Mouse (Mus musculus) adrenal gland, postnatal 25 days (tissue): Measurements from ENCODE around the gene Bmpr1a. TPM values are rescaled to one million over a fixed set of nuclear protein-coding genes. Genes with fewer than 3 reads are reported as not detected.
"Not testable (repeated sequence)": the region's sequence is repeated elsewhere in the genome, so short reads cannot be mapped to it uniquely, and the experiment has no call there.

Experiments
- DNase-seq: peaks from one replicate; pipeline ENCODE4 v3.0.0; 2021; ENCODE audit warnings: mixed read lengths
- total RNA-seq: library from RNA; stranded (reverse); gene quantifications from 2 replicates; pipeline ENCODE4 v1.2.3, GENCODE M21; 2021

Gene Bmpr1a
- total RNA-seq, 1 experiment from 2014 or later: 73.0 TPM

DNA sequence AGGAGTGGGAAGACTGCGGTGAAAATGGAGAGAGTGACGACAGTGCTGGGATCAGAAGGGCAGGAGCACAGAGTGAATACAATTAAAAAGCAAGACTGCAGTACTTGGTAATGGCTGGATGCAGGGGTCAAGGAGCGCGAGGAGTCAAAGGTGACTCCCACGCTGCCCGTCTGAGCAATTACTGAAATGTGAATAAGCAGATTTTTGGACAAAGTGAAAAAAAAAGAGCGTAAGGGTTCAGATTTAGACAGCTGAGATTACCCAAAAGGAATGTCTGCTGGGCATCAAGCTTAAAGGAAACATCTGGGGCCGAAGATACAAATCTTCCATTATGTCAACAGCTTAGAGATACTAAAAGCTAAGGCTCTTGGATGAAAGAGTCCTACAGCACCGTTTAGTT, 53.3 kb downstream of the Bmpr1a start:
- no peak for DNase-seq

DNA sequence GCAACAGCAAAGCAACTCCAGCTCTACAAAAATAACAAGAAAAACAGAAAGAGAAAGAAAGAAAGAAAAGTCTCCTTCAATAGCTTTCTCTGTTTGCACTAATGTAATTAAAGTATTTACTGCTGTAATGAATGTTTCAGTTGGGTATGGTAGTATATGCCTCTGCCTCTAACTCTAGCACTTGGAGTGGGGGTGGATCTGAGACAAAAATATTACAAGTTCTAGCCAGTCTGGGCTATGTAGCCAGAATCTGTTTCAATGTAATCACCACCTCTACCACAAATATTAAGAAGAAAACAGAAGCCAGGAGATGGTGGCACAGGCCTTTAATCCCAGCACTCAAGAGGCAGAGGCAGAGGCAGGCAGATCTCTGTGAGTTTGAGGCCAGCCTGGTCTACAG, 54.7 kb downstream of the Bmpr1a start:
- no peak for DNase-seq

DNA sequence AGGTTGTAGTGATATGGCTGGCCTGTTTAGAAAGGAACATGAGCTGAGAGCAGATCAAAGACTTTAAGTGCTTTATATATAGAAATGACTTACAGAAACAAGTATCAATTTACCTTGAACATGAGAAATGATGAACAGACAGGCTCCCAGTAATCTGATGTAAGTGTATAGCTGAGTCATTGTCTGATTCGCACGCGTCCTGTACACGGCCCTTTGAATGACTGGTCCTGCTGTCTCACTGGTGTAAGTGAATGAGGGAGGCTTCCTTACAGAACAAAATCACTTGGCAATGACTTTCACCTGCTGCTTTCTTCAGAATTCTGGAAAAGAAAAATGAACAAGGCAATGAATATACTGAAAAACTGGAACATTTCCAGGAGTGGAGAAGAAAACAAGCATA, 55.5 kb downstream of the Bmpr1a start:
- peak; percentile 4 for DNase-seq

DNA sequence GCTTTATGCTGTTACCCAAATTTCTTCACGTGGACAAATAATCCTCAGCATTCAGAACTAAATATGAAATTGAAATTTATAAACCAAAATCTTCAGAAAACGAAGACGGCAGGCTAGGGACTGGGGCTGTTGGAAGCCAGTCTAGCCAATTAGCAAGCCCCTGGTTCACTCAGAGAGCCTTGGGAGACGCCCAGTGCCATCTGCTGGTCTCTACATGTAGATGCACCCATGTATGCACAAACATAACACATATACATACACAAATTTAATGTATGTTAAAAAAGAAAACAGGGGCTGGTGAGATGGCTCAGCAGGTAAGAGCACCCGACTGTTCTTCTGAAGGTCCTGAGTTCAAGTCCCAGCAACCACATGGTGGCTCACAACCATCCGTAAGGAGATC, 56.5 kb downstream of the Bmpr1a start:
- DNase-seq: no peak

DNA sequence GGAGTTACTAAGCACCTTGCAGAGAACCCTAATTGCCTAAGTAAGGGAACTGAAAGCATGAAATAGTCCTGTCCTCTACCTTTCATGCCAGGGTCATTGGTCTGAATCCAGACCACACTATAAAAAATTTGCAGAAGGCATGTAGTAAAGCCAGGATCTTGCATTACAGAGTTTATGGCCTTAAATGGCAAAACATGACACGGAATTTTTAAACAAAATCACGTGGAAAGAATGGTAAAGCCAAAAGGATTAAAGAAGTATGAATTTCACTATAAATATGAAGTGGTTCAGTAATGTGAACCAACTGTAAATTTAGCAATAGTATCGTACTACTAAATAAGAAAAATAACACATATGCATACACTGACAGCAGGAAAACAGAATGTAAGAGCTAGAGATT, 57.8 kb downstream of the Bmpr1a start:
- DNase-seq: no peak

DNA sequence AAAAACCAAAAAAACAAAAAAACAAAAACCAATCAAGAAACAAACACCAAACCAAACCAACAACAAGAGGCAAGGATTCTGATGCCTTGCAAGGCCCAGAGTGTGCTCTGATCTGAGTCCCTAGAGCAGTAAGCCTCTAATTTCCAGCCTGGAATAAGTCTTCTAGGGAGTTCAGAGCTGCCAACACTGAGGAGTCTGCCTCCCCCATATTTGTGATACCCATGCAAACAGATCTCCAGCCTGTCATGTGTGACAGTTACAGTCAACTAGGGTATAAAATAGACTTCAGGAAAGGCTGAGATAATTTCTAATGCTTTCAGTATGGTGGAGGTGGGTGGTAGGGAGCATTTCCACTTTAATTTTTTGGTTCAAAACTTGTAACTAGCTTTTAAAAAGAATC, 58.2 kb downstream of the Bmpr1a start:
- no peak for DNase-seq

DNA sequence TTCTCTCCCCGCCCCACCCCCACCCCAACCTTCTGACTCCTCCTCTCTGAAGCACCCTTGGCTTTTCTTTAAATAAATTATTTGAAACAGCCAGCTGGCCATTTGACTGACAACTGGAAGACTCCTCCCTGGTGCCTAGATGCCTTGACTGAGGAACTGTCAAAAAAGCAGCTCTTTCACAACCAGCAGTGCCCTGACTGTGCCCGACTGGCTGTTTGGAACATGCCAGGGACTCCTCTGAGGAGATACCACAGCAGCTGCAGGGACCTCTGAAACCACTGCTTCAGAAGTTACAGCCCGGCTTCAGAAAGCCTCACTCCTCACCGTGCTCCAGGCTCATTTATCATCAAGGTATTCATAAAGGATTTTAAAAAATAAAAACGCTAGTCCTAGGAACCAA, 58.8 kb downstream of the Bmpr1a start:
- no peak for DNase-seq

DNA sequence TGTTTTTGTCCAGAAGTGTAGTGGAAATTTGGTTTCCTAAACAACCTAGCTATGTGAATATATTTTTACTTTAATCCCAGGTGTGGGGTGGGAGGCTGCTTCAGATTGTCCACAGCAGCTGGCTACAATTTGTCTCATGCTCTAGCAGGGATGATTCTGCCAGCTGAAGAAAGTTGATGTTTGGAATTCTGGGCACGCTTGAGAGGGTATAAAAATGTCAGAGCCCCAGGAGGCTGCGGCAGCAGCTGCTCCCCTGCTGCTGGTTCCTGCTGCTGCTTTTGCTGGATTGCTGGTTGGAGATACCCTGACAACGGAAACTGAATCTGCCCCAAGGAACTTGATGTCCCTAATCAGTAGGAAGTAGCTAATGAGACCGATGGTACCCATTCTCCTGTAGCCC, 60.6 kb downstream of the Bmpr1a start:
- no peak for DNase-seq

DNA sequence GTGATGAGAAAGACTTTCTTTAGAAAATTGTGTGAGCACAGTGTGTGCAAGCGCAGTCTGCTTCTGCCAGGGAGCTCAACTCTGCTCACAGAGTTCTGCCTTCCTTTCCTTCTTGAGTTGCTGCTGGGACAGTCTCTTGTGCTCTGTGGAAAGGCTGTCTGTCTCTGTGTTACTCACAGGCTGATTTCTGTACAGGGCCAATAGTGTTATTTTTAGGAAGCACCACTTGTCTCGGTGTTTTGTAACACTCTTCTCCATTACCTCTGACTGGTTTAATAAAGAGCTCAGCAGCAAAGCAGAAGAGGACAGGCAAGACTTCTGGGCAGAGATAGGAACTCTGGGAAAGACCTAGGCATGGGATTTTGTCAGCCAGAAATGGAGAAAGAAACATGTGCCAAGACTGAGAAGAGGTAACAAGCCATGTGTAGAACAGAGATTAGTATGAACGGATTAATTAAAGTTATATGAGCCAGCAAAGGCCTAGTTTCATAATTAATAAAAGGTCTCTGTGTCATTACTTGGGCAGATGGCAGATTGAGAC, 62.5 kb downstream of the Bmpr1a start:
- DNase-seq: no peak

DNA sequence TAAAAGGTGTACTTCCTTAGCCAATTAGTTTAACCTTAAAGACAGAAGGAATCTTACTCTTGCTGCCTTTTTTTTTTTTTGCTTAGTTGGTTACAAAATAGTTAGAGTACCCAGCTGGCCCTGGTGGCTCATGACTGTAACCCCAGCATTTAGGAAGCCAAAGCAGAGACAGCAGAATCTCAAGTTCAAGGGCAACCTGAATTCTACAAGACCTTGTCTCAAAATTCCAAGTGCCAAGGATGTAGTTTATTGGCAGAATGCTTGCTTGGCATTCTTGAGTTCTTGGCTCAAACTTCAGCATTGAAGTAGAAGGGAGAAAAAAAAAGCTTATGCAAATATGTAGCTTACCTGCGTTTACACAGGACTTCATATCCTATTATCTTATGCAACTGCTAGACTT, 74.1 kb downstream of the Bmpr1a start:
- no peak for DNase-seq

DNA sequence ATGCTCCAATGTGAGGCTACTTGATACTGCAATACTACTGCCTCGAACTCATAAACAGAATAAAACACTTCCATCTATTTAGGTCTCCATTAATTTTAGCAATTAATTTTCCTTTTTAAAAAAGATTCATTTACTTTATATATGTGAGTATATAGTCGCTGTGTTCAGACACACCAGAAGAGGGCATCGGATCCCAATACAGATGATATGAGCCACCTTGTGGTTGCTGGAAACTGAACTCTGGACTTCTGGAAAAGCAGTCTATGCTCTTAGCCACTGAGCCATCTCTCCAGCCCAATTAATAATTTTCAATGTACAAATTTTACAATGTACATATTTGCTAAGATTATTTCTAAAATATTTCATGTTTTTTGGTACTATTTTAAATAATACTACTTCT, 74.9 kb downstream of the Bmpr1a start:
- DNase-seq: no peak

DNA sequence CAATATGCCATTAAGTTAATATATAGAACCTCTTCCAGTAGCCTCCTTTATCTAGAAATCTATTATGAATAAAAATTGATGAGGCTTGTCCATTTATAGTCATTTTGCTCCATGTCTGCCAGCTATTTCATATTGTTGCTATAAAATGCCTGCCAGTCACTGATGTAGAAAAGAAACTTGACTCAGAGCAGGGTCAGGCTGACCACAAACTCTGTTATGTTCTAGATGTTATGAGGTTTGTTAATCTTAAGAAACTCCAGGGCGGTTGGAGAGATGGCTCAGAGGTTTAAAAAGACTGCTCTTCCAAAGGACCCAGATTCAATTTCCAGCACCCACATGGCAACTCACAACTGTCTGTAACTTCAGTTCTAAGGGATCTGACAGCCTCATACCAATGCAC, 82.1 kb downstream of the Bmpr1a start:
- DNase-seq: no peak

DNA sequence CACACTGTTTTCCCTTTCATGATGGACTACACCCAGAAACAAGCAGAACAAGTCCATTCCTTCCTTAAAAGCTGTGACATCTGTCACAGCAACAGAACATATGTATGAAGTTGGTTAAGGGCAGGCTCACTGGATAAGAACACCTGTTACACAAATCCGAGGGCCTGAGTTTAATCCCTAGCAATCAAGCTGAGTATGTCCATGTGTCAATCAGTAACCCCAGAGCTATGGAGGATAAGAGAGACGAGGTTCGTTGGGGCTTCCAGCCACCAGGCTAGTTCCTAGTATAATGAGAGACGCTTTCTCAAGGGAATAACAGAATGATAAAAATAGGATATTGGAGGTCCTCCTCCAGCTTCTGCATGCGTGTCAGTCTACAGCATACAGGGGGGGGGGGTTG, 85.6 kb downstream of the Bmpr1a start:
- no peak for DNase-seq

DNA sequence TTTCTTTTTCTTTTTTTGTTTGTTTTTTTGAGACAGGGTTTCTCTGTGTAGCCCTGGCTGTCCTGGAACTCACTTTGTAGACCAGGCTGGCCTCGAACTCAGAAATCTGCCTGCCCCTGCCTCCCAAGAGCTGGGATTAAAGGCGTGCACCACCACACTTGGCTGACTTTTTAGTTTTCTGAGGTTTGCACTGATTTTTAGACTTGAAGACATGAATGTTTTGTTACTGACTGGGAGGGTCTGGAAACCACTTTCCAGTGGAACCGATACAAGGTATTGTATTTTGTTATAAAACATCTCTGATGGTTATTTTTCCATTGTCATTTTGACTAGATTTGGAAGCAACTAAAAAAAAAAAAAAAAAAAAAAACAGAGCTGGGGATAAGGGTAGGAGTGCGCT, 86.2 kb downstream of the Bmpr1a start:
- DNase-seq: not testable (repeated sequence)

DNA sequence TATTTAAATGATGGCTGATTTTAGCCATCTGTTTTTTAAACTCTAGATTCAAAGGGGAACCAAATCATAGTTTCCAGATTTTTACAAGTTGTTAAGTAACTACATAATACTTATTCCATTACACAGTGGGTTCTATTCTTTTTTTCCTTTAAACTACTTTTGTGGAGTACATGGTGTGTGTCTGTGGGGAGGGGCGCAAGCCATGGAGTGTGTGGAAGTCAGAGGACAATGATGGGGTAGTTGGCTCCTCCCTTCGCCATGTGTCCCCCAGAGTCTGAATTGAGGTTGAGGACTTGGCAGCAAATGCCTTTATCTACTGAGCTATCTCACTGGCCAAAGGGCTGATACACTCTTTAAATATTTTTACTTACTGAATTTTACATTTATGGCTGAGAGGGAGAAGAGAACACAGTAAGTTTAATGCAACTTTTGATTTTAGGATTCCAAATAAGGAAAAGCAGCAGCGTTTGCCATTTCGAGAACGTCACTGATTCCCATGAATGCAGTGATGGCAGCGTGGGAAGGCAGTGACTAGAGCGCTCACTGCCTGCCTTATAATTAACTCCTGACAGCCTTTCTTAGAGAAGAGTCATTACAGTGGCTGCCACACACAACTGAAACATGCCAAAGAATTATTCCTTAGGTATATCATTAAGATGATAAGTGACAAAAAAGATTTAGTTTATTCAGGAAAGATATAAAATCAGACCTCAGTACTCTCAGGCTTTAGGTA, 90.8 kb downstream of the Bmpr1a start:
- DNase-seq: no peak

DNA sequence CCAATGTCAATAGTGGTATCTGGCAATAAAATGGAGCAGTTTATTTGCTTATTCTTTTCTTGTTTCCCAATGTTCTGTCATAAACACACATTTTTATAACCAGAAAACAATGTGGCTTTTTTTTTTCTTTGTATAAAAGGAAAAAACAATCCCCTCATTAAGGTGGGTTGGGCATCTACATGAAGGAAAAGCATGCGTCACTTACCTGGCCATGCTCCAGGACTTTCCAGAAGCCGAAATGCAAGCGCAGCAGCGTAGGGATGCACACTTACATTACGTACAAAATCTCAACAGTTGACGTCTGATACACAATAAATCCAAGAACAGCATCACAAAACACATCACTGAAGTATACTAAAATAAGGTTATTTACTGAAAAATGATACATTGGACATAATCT, 92.4 kb downstream of the Bmpr1a start:
- DNase-seq: no peak

DNA sequence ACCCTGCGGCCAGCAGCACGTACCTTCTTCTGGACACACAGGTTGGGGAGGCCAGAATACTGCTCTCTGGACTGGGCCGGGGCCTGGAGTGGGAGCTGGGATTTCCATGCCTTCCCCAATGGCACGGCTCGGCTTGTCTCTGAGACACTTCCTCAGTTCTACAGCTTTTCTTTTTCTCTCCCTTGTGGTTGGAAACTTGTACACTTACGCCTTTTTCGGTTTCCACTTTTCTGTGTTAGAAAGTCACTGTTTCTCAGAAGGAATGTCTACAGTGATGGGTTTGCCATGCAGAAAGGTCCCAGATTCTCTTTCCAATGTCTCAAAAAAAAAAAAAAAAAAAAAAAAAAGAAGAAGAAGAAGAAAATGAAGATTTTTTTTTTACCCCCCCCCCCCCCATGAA, 99.7 kb downstream of the Bmpr1a start:
- DNase-seq: no peak

DNA sequence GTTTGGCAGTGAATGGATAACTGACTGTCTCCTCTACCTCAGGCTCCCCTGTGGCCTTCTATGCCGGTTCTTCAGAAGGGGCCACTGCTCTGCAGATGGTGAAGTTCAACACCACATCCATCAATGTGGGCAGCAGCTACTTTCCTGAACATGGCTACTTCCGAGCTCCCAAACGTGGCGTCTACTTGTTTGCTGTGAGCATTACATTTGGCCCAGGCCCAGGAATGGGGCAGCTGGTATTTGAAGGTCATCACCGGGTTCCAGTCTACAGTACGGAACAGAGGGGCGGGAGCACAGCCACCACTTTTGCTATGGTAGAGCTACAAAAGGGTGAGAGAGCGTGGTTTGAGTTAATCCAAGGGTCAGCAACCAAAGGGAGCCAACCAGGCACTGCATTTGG, 100.3 kb downstream of the Bmpr1a start:
- DNase-seq: peak; percentile 61

DNA sequence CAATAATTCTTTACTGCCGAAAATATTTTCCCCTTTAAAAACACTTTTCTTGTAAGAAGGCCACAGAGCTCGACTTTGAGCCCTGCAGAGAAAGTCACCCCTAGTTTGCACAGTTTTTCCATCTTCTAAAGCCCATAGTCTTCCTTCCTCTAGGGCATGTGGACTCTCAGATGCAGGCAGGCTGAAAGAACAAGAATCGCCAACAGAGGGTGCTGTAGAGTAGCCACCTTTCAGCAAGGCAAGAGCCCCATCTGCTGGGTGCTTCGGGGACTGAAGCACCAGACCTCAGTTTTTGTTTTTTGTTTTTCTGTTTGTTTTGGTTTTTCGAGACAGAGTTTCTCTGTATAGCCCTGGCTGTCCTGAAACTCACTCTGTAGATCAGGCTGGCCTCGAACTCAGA, 102.0 kb downstream of the Bmpr1a start:
- peak; percentile 73 for DNase-seq

DNA sequence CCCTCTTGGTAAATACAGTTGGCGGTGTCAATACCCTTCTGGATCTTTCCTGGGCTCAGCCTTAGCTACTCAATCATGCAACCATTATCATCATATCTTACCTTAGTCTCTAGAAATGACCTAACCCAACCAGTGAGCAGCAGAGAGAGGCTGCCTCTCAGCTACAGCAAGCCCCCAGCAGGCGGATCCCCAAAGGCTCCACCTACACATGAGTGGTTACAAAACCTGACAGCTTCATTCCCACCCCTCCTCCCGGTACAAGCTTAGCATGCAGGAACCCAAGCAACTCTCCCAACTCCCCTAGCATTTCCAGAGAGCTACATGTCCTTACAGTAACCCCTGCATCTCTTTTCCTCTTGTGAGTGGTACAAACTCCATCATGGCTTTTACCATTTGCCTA, 103.1 kb downstream of the Bmpr1a start:
- DNase-seq: no peak

DNA sequence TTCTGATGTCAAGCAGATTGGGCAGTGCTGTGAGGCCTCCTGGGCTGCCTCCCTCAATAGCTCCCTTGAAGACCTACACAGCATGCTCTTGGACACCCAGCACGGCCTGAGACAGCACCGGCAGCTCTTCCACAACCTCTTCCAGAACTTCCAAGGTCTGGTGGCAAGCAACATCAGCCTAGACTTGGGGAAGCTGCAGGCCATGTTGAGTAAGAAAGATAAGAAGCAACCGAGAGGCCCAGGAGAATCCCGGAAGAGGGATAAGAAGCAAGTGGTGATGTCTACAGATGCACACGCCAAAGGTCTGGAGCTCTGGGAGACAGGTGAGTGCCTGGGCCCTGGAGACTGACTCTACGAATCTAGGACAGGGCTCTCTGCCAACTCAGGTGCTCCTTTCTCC, 103.8 kb downstream of the Bmpr1a start:
- no peak for DNase-seq

DNA sequence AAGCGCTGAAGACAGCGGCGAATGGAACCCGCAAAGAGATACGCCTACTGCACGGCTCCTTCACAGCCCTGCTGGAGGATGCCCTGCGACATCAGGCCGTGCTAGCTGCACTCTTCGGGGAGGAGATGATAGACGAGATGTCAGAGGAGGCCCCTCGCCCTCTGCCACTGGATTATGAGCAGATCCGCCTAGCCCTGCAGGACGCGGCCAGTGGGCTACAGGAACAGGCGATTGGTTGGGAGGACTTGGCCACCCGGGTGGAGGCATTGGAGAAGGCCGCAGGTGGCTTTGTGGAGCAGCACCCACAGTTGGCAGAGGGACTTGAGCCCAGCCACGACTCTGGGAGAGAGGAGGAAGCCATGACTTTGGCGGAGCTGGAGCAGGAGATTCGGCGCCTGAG, 104.2 kb downstream of the Bmpr1a start:
- DNase-seq: no peak

DNA sequence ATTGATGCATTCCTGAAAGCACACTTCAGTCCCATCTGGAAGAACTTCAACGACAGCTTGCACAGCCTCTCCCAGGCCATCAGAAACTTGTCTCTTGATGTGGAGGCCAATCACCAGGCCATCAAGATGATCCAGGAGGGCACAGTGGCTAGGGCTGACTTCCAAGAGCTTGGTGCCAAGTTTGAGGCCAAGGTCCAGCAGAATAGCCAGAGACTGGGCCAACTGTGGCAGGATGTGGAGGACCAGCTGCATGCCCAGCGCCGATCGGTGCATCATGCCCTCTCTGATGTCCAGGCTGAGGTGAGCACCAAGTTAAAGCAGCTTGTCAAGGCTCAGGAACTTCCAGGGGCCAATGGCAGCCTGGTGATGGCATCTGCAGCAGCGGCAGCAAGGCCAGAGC, 105.3 kb downstream of the Bmpr1a start:
- DNase-seq: peak; percentile 30

DNA sequence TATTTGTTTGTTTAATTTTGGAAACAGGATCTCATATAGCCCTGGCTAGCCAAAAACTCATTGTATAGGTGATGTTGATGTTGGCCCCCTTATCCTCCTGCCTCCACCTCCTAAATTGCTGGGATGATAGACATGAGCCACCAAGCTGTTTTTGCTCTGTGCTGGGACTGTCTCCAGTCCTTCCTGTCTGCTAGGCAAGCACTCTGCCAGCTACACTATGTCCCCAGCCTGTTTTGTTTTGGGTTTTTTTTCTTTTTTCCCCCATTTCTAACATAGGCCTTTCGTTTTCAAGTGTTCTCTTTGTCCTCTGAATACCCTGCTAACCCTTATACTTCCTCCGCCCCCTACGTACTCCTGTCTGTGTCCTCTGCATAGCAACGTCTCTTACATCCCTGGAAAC, 109.8 kb downstream of the Bmpr1a start:
- no peak for DNase-seq
